ENCODE assay signal across 2 mouse cellular contexts in the genomic region with DNA sequence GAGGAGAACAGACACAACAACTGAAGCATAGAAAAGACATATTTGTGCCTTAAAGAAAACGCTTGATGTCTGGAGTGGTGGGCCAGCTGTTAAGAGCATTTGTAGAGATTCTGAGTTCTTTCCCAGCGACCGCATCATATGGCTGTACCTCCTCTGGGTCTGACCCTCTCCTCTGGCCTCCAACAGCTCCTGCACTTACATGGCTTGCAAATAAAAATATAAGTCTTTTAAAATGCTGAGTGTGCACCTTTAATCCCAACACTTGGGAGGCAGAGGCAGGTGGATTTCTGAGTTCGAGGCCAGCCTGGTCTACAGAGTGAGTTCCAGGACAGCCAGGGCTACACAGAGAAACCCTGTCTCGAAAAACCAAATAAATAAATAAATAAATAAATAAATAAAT. TPM values are rescaled to one million over a fixed set of nuclear protein-coding genes. Genes with fewer than 3 reads are reported as not detected.
"Had no signal": no experiment of that assay in that cellular context is flagged by ENCODE, and none has a peak within 500 bp of the region (broad histone marks: within the 10 kb centered on the region; RNA-seq: fewer than 3 reads in every experiment).

No protein-coding gene starts in this region.

RNA-seq across cellular contexts. Expression of gene Cox7a1, which starts 16.7 kb away (rescaled TPM):
- total RNA-seq: hematopoietic stem cell, adult 5-6 weeks; hindbrain, postnatal 0 days had no signal
